Mouse (Mus musculus) ES-Bruce4 (cell line): ENCODE data around the gene Myt1l.

Experiments
- CTCF ChIP-seq: IDR thresholded peaks from one replicate; pipeline ENCODE4 v1.8.1; 2011; ENCODE audit warnings: low read depth, low read length
- EP300 ChIP-seq: IDR thresholded peaks from 2 replicates; pipeline ENCODE4 v1.6.1; 2011; ENCODE audit warnings: low read depth, low read length; ENCODE audit not compliant: insufficient read depth
- POLR2A ChIP-seq: IDR thresholded peaks from one replicate; pipeline ENCODE4 v1.8.1; 2011; ENCODE audit warnings: low read length; ENCODE audit not compliant: insufficient read depth

GRCm38 (mm10) chr12:29921481-29921880, 393.3 kb downstream of the Myt1l start:
- TF ChIP-seq POLR2A = no peak
- TF ChIP-seq CTCF = no peak
- no peak for TF ChIP-seq EP300
